Comparison of ENCODE assay signal across 8 mouse cellular contexts in the genomic region with DNA sequence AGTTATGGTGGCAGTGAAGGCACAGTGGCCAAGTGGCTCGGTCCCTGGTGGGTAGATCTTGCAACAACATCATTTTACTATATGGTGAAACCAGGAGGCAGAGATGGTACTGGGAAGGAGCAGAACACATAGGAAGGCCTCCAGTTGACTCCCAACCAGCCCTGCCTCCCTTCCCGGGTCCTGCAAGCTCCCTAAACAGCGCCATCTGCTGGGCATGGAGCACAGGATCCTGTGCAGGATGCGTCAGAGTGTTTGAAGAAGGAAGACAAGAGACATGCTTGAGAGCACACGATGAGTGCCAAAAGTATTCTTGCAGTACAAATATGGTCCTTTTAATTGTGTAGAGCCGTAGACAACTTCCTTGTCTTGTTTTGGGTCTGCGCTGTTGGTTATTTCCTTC. TPM values are rescaled to one million over a fixed set of nuclear protein-coding genes. Genes with fewer than 3 reads are reported as not detected.
DNase-seq lines count a peak whose midpoint lies in the region; ATAC-seq lines count a peak whose summit lies in the region.

No protein-coding gene starts in this region.

- ATAC-seq in CD4-positive, CD25-positive, alpha-beta regulatory T cell, adult 4 months: no peak
- ATAC-seq in megakaryocyte-erythroid progenitor cell, adult 5-6 weeks (replicated peaks; ENCODE audit: low FRiP score, low TSS enrichment, poor library complexity, severe bottlenecking): no peak

- intact Hi-C loops in left cerebral cortex, postnatal 36 days (cut with DNase I): no loop called here
- intact Hi-C loops in gastrocnemius, postnatal 14 days (cut with DNase I; ENCODE audit: low total_unique reads): no loop called here

- DNase-seq in CD4-positive, CD25-positive, alpha-beta regulatory T cell, adult 2 months (ENCODE audit: low read depth, low spot score): peak; percentile 39
- peak; percentile 25 to 45 for DNase-seq in left cerebral cortex, adult 18-20 months (ENCODE audit: low spot score in 2 of 2)
- DNase-seq in left cerebral cortex, postnatal 36 days (ENCODE audit: low spot score in 2 of 2): no peak
- DNase-seq in adrenal gland, postnatal 36 days: peak; percentile 76 to 83
- DNase-seq in gastrocnemius, postnatal 14 days: peak; percentile 51
- peak; percentile 46 for DNase-seq in lung, postnatal 25 days (ENCODE audit: low spot score)

RNA-seq across cellular contexts. Expression of a gene that starts 49.3 kb away (rescaled TPM):
- polyA plus RNA-seq in CD4-positive, CD25-positive, alpha-beta regulatory T cell, adult 4 months (2017; shearing (Covaris generic)): 1 to 10 TPM in 1 of 2 experiments, under 1 TPM in 1; 0.37 to 1.4 TPM
- 10 to 100 TPM; 12.7 to 20.8 TPM for total RNA-seq in left cerebral cortex, adult 18-20 months (2021)
- 10 to 100 TPM; 18.5 to 25.2 TPM for total RNA-seq in left cerebral cortex, postnatal 36 days (2021)
- total RNA-seq in adrenal gland, postnatal 36 days (2021): 10 to 100 TPM; 28.0 to 28.5 TPM
- total RNA-seq in gastrocnemius, postnatal 14 days (2021): 10 to 100 TPM; 12.9 to 16.3 TPM
- 0.72 TPM in 1 of 2 replicates, not detected in the other for total RNA-seq in megakaryocyte-erythroid progenitor cell, adult 5-6 weeks (2014; fragmentation: Nextera tagmentation)
- 0.05 and 0.57 TPM in 2 replicates for total RNA-seq in megakaryocyte-erythroid progenitor cell, adult 5-6 weeks (2017)

Comparison
In these comparisons a context has a peak if more than half of its experiments do, and no peak if none do; other contexts are left out.
1. DNase-seq: peak in CD4-positive, CD25-positive, alpha-beta regulatory T cell, adult 2 months (single experiment), left cerebral cortex, adult 18-20 months (2 of 2), adrenal gland, postnatal 36 days (2 of 2), gastrocnemius, postnatal 14 days (single experiment) and lung, postnatal 25 days (single experiment); none in left cerebral cortex, postnatal 36 days (0 of 2).
2. RNA of a gene that starts 49.3 kb away (total RNA-seq): 28.0 to 28.5 TPM in adrenal gland, postnatal 36 days, 18.5 to 25.2 TPM in left cerebral cortex, postnatal 36 days, 12.7 to 20.8 TPM in left cerebral cortex, adult 18-20 months and 12.9 to 16.3 TPM in gastrocnemius, postnatal 14 days; 0.05 to 0.72 TPM in megakaryocyte-erythroid progenitor cell, adult 5-6 weeks; every median in the first group is over 4 times any median in the second.